Mouse (Mus musculus): ENCODE measurements around the gene Aunip. TPM values are rescaled to one million over a fixed set of nuclear protein-coding genes. Genes with fewer than 3 reads are reported as not detected.

The Aunip gene
- 0.09 TPM in 1 of 2 replicates, not detected in the other for polyA plus RNA-seq (2021; fragmentation: Nextera tagmentation)
- long read RNA-seq, experiment 1, partial matches to known transcripts = 0 of 1 reads
- long read RNA-seq, experiment 1, other reads (novel, unspliced or antisense) = 0 of 1 reads
- long read RNA-seq, experiment 2, partial matches to known transcripts = 1 of 1 reads
- long read RNA-seq, experiment 2, other reads (novel, unspliced or antisense) = 0 of 1 reads

GRCm38 (mm10) chr4:134510845-134511411, at the start of gene Aunip:
Aunip (plus strand) TSS chr4:134510999.

GRCm38 (mm10) chr4:134468215-134468575, 42.6 kb upstream of the Aunip start, which contains the start of gene Stmn1:
Stmn1 (plus strand) TSS chr4:134468320.

GRCm38 (mm10) chr4:134496595-134497210, 14.1 kb upstream of the Aunip start, which contains the start of gene Paqr7:
Paqr7 (plus strand) TSS chr4:134496697.

GRCm38 (mm10) chr4:134534932-134535786, 24.4 kb downstream of the Aunip start, which contains the start of gene Mtfr1l:
Mtfr1l (minus strand) TSS chr4:134535387.

GRCm38 (mm10) chr4:134551494-134552316, 40.9 kb downstream of the Aunip start, which contains the start of gene Selenon:
Selenon (minus strand) TSS chr4:134552166.

Other genes starting within 250 kb of the Aunip start
- gene Pdik1l, start 223.1 kb upstream of the Aunip start, polyA plus RNA-seq (2021; fragmentation: Nextera tagmentation) = 8.8 and 12.5 TPM in 2 replicates
- 0.15 TPM in 1 of 2 replicates, not detected in the other for gene Trim63, start 195.9 kb upstream of the Aunip start, polyA plus RNA-seq (2021; fragmentation: Nextera tagmentation)
- 0.53 and 0.59 TPM in 2 replicates for gene Slc30a2, start 167.8 kb upstream of the Aunip start, polyA plus RNA-seq (2021; fragmentation: Nextera tagmentation)
- 23.0 and 23.2 TPM in 2 replicates for gene Extl1, start 127.1 kb upstream of the Aunip start, polyA plus RNA-seq (2021; fragmentation: Nextera tagmentation)
- gene Pafah2, start 114.7 kb upstream of the Aunip start, polyA plus RNA-seq (2021; fragmentation: Nextera tagmentation) = 3.2 and 3.3 TPM in 2 replicates
- gene Stmn1, start 42.7 kb upstream of the Aunip start, polyA plus RNA-seq (2021; fragmentation: Nextera tagmentation) = 571 and 612 TPM in 2 replicates
- gene Paqr7, start 14.3 kb upstream of the Aunip start, polyA plus RNA-seq (2021; fragmentation: Nextera tagmentation) = 25.9 and 38.3 TPM in 2 replicates
- gene Mtfr1l, start 24.4 kb downstream of the Aunip start, polyA plus RNA-seq (2021; fragmentation: Nextera tagmentation) = 79.4 and 93.2 TPM in 2 replicates
- 2.4 and 11.4 TPM in 2 replicates for gene Selenon, start 41.2 kb downstream of the Aunip start, polyA plus RNA-seq (2021; fragmentation: Nextera tagmentation)
- gene Man1c1, start 193.3 kb downstream of the Aunip start, polyA plus RNA-seq (2021; fragmentation: Nextera tagmentation) = 5.3 TPM in 2 replicates